Mouse (Mus musculus) neural tube, embryonic 11.5 days (tissue): ENCODE results near the gene Fbxw7. TPM values are rescaled to one million over a fixed set of nuclear protein-coding genes. Genes with fewer than 3 reads are reported as not detected.
A peak's percentile ranks its signal among the peaks of the same experiment; 100 is the strongest.

Source experiments
- ATAC-seq: fragments of 200-750 bp; cut with Nextera tagmentation; 2 replicates; pipeline ENCODE4 v1.8.0; 2017; ENCODE audit warnings: moderate number of reproducible peaks, mild to moderate bottlenecking, moderate TSS enrichment, moderate library complexity; ENCODE audit not compliant: insufficient read depth, low FRiP score, low TSS enrichment
- DNase-seq: peaks from one replicate; pipeline ENCODE4 v3.0.0-alpha.2; 2015; ENCODE audit warnings: low spot score
- H3K27ac ChIP-seq: fragments of 300-500 bp; sonication (generic); 2 replicates; pipeline ENCODE4 v1.5.1; 2014; ENCODE audit warnings: low read depth, mild to moderate bottlenecking, low read length
- H3K27me3 ChIP-seq: fragments of 300-500 bp; sonication (generic); 2 replicates; pipeline ENCODE4 v1.6.1; 2014; ENCODE audit warnings: mild to moderate bottlenecking, low read length, mixed read lengths; ENCODE audit not compliant: control insufficient read depth, insufficient read depth
- H3K36me3 ChIP-seq: fragments of 300-500 bp; sonication (generic); 2 replicates; pipeline ENCODE4 v1.6.1; 2014; ENCODE audit warnings: mild to moderate bottlenecking, low read length, moderate library complexity, mixed read lengths; ENCODE audit not compliant: control insufficient read depth, insufficient read depth
- H3K4me1 ChIP-seq: fragments of 300-500 bp; sonication (generic); 2 replicates; pipeline ENCODE4 v1.6.1; 2014; ENCODE audit warnings: low read length, mixed read lengths; ENCODE audit not compliant: control insufficient read depth, insufficient read depth
- H3K4me2 ChIP-seq: fragments of 300-500 bp; sonication (generic); 2 replicates; pipeline ENCODE4 v1.6.1; 2014; ENCODE audit warnings: low read depth, mild to moderate bottlenecking, moderate library complexity
- H3K4me3 ChIP-seq: fragments of 300-500 bp; sonication (generic); 2 replicates; pipeline ENCODE4 v1.5.1; 2014; ENCODE audit warnings: low read depth, low read length
- H3K9ac ChIP-seq: fragments of 300-500 bp; sonication (generic); 2 replicates; pipeline ENCODE4 v1.6.1; 2014; ENCODE audit warnings: mild to moderate bottlenecking, low read length
- H3K9me3 ChIP-seq: fragments of 300-500 bp; sonication (generic); 2 replicates; pipeline ENCODE4 v1.6.1; 2016; ENCODE audit warnings: low read length; ENCODE audit not compliant: control insufficient read depth
- WGBS: fragments of 180-500 bp; shearing (Covaris S2); extraction: QIAGEN DNeasy Blood & Tissue Kit; methylation state at CpG from one replicate; pipeline ENCODE4 v1.1.7; 2014; 5-methylcytosine and 5-hydroxymethylcytosine counted together
- polyA plus RNA-seq: library from polyadenylated mRNA; unstranded; fragments of >200 nt; fragmentation: Nextera tagmentation; extraction: Ambion mirVana; gene quantifications from 2 replicates; pipeline ENCODE4 v1.2.1, GENCODE M21; 2014

The Fbxw7 gene
- polyA plus RNA-seq, 1 experiment from 2014 or later = 23.0 TPM

- no peak for ATAC-seq
- DNase-seq = no peak
- Histone ChIP-seq H3K4me2 (no peak overlapping the region), H3K9ac (no peak overlapping the region), H3K27ac (no peak overlapping the region), H3K4me3 (no peak overlapping the region), H3K9me3 (no peaks in the 10 kb centered on the region), H3K4me1 (peaks cover 8% of the 10 kb centered on the region; the same call in 1 of the 2 replicates), H3K36me3 (no peaks in the 10 kb centered on the region), H3K27me3 (no peaks in the 10 kb centered on the region)
- 53% methylated on average over 2 of the region's 2 CpGs for WGBS
These were observed 121.2 kb downstream of the Fbxw7 start for GRCm38 (mm10) chr3:84936252-84936651.

GRCm38 (mm10) chr3:84936956-84937355 lies 121.9 kb downstream of the Fbxw7 start:
- Histone ChIP-seq H3K27me3 (no peaks in the 10 kb centered on the region), H3K9me3 (no peaks in the 10 kb centered on the region), H3K4me2 (no peak overlapping the region), H3K27ac (no peak overlapping the region), H3K9ac (no peak overlapping the region), H3K4me3 (no peak overlapping the region), H3K36me3 (no peaks in the 10 kb centered on the region), H3K4me1 (peaks cover 8% of the 10 kb centered on the region; the same call in 1 of the 2 replicates)
- ATAC-seq (no peak), DNase-seq (no peak)
- WGBS = 82% methylated on average over 5 of the region's 5 CpGs

DNA sequence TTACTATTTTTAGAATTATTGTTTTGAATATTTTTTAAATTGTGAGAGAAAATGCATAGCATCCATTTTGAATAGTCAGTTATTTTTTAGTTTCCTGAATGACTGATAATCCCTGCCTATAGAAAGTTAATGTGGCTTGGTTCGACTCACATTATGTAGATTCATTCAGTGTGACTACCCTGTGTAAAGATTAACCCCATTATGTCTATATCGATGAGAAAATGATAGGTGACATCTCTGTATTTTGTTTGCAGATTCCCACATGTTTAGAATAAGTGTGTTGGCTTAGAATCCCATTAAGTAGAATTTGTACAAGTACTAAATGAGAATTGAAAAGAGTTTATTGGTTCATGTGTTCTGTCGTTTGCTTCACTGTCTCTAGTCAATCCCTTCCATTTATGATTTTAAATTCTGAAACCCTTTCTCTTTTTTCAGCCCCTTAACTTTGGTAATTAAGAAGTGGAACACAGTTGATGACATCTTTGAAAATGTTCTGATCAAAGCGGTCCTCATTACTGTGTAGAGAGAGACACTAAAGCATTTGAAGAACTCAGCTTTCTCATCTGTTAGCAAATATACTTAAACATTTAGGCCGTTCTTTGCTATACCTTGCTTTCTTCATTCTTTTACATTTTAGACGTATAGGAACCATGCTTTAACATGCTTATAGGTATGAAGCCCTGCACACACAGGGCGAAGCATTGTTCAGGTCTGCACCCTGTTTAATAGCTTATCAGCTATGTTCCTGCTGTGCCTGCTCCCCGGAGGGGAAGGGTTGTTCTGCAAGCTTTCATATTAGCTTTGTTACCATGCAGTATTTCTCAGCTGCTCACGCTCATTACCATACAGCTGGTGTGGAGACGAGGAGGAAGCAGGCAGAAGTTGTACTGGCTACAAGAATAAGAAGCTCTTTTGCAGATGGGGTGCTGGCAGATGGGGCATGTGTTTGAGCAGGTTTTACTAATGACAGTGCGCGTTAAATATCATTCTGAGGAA lies 122.6 kb downstream of the Fbxw7 start:
- H3K9me3 ChIP-seq = no peaks in the 10 kb centered on the region
- no peak overlapping the region for H3K9ac ChIP-seq
- H3K27me3 ChIP-seq = no peaks in the 10 kb centered on the region
- DNase-seq = peak; percentile 73
- WGBS = 53% methylated on average over 12 of the region's 12 CpGs
- H3K27ac ChIP-seq = peak overlapping the region; percentile 63
- no peaks in the 10 kb centered on the region for H3K36me3 ChIP-seq
- peaks cover 8% of the 10 kb centered on the region; the same call in 1 of the 2 replicates for H3K4me1 ChIP-seq
- peak; percentile 88 for ATAC-seq
- no peak overlapping the region for H3K4me2 ChIP-seq
- no peak overlapping the region for H3K4me3 ChIP-seq

DNA sequence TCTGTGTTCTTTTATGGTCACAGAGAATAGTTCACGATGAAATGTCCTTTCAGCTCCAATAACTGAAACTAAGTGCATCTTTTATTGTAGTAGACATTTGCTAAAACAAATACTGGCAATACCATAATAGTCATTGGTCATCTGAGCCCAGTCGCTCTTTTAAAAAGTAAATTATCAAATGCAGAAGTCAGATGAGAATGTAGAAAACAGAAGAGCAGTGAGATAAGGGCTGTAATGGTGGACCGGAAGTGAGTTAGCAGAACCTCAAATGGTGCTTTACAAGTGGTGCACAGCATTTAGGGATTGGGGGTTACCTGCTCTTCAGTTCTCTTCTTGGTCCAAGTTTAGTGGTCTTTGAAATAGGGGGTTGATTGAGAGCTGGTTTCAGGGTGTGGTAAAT lies 129.9 kb downstream of the Fbxw7 start:
- WGBS = 94% methylated on average over 3 of the region's 3 CpGs
- no peak for DNase-seq
- no peaks in the 10 kb centered on the region for H3K27me3 ChIP-seq
- H3K9ac ChIP-seq = no peak overlapping the region
- H3K9me3 ChIP-seq = no peaks in the 10 kb centered on the region
- no peak overlapping the region for H3K4me3 ChIP-seq
- ATAC-seq = no peak
- no peaks in the 10 kb centered on the region for H3K36me3 ChIP-seq
- H3K4me2 ChIP-seq = no peak overlapping the region
- no peak overlapping the region for H3K27ac ChIP-seq
- no peaks in the 10 kb centered on the region for H3K4me1 ChIP-seq

DNA sequence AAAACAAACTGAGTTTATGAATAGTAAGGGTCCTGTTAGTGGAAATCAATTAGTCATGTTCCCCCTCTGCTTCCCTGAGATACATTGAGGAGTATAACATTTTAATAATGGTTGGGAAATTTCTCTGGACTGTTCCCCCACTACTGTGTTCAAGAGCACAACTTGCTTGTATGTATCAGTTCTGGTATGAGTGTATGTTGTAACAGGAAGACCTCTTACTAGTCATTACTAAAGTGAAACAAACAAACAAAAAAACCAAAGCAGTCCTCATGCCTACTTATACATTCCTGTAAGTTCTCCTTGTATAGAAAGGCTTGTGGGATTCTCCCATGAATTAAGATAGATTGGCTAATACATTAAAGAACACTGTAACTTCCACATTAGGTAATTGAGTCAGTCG lies 131.3 kb downstream of the Fbxw7 start:
- ATAC-seq (no peak), DNase-seq (no peak)
- no peak overlapping the region for H3K27ac ChIP-seq
- WGBS = 89% methylated on average over 1 of the region's 1 CpGs
- H3K4me2 ChIP-seq = no peak overlapping the region
- H3K9me3 ChIP-seq = no peaks in the 10 kb centered on the region
- no peaks in the 10 kb centered on the region for H3K27me3 ChIP-seq
- H3K4me1 ChIP-seq = no peaks in the 10 kb centered on the region
- no peaks in the 10 kb centered on the region for H3K36me3 ChIP-seq
- H3K9ac ChIP-seq = no peak overlapping the region
- no peak overlapping the region for H3K4me3 ChIP-seq

GRCm38 (mm10) chr3:84949387-84949786 lies 134.3 kb downstream of the Fbxw7 start:
- DNase-seq (no peak), ATAC-seq (no peak)
- no peaks in the 10 kb centered on the region for H3K27me3 ChIP-seq
- no peak overlapping the region for H3K4me2 ChIP-seq
- H3K36me3 ChIP-seq = no peaks in the 10 kb centered on the region
- no peaks in the 10 kb centered on the region for H3K4me1 ChIP-seq
- no peaks in the 10 kb centered on the region for H3K9me3 ChIP-seq
- no peak overlapping the region for H3K27ac ChIP-seq
- no peak overlapping the region for H3K4me3 ChIP-seq
- no peak overlapping the region for H3K9ac ChIP-seq
- WGBS = 93% methylated on average over 4 of the region's 4 CpGs

- Histone ChIP-seq H3K4me2 (peak overlapping the region; percentile 54), H3K27ac (peak overlapping the region; percentile 89; the same call in 1 of the 2 replicates), H3K27me3 (no peaks in the 10 kb centered on the region), H3K9me3 (no peaks in the 10 kb centered on the region), H3K36me3 (no peaks in the 10 kb centered on the region), H3K4me3 (peak overlapping the region; percentile 36; the same call in 1 of the 2 replicates), H3K4me1 (no peaks in the 10 kb centered on the region), H3K9ac (no peak overlapping the region)
- no peak for ATAC-seq
- DNase-seq = no peak
- WGBS = 53% methylated on average over 2 of the region's 2 CpGs
These were observed 136.6 kb downstream of the Fbxw7 start for GRCm38 (mm10) chr3:84951698-84952097.

GRCm38 (mm10) chr3:84952135-84952534 lies 137.1 kb downstream of the Fbxw7 start:
- no peaks in the 10 kb centered on the region for H3K36me3 ChIP-seq
- H3K4me1 ChIP-seq = no peaks in the 10 kb centered on the region
- WGBS = 15% methylated on average over 13 of the region's 13 CpGs
- H3K4me2 ChIP-seq = peak overlapping the region; percentile 54
- peak; percentile 77 for DNase-seq
- peak; percentile 95 for ATAC-seq
- peak overlapping the region; percentile 89 for H3K27ac ChIP-seq
- H3K27me3 ChIP-seq = no peaks in the 10 kb centered on the region
- peak overlapping the region; percentile 36 for H3K4me3 ChIP-seq
- peak overlapping the region; percentile 64 for H3K9ac ChIP-seq
- H3K9me3 ChIP-seq = no peaks in the 10 kb centered on the region
